Mouse (Mus musculus) kidney, adult 2 months (tissue): ENCODE data around the gene Tmie.

Source experiments
- CTCF ChIP-seq: fragments of 200-500 bp; conservative IDR thresholded peaks from 2 replicates; pipeline ENCODE4 v1.5.1; 2011; ENCODE audit warnings: low read depth, mild to moderate bottlenecking, control low read depth, low read length, moderate library complexity, mixed read lengths; ENCODE audit not compliant: insufficient read depth, insufficient read length
- POLR2A ChIP-seq: fragments of 200-500 bp; IDR thresholded peaks from one replicate; pipeline ENCODE4 v1.6.1; 2011; ENCODE audit warnings: low read depth, low read length, control low read depth

DNA sequence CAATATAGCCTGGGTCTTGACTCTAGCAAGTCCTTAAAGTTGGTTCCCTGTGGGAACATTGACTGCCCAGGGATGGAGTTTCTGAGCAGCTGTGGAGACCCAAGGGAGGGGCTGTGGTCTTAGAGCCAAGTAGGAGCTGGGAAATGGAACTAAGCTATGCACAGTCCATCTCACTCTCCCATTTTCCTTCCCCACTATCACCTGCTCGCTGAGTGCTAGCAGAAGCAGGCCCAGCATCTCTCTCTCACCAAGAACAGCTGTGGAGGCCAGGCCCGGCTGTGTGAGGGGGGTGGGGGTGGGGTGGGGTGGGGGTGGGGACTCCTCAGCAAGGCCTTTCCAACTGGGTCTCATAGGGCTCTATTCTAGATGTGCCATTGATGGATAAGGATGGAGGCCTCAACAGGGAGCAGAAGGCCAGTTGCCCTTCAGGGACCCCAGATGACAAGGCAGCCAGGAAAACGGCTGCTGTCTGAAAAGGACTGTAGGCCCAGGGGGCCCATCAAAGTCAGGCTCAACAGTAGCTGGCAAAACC lies 5.2 kb downstream of the Tmie start:
- TF ChIP-seq CTCF (no peak), POLR2A (no peak)
